Mouse (Mus musculus) heart, embryonic 13.5 days (tissue): ENCODE data around the gene Gm47429. TPM values are rescaled to one million over a fixed set of nuclear protein-coding genes. Genes with fewer than 3 reads are reported as not detected.

Source experiments
- ATAC-seq: fragments of 200-750 bp; cut with Nextera tagmentation; 2 replicates; pipeline ENCODE4 v1.8.0; 2017; ENCODE audit warnings: moderate TSS enrichment; ENCODE audit not compliant: insufficient number of reproducible peaks, low FRiP score, low TSS enrichment; ENCODE audit errors: extremely low read depth
- H3K27ac ChIP-seq: fragments of 300-500 bp; sonication (generic); replicated peaks from 2 replicates; pipeline ENCODE4 v1.5.1; 2015; ENCODE audit warnings: moderate library complexity, mild to moderate bottlenecking, inconsistent platforms
- H3K27me3 ChIP-seq: fragments of 300-500 bp; sonication (generic); replicated peaks from 2 replicates; pipeline ENCODE4 v1.6.1; 2015; ENCODE audit warnings: mild to moderate bottlenecking, inconsistent platforms
- H3K36me3 ChIP-seq: fragments of 300-500 bp; sonication (generic); 2 replicates; pipeline ENCODE4 v1.6.1; 2015; ENCODE audit warnings: mild to moderate bottlenecking, inconsistent platforms
- H3K4me1 ChIP-seq: fragments of 300-500 bp; sonication (generic); 2 replicates; pipeline ENCODE4 v1.6.1; 2015; ENCODE audit warnings: inconsistent platforms
- H3K4me2 ChIP-seq: fragments of 300-500 bp; sonication (generic); 2 replicates; pipeline ENCODE4 v1.6.1; 2015; ENCODE audit warnings: inconsistent platforms, mild to moderate bottlenecking, moderate library complexity
- H3K4me3 ChIP-seq: fragments of 300-500 bp; sonication (generic); 2 replicates; pipeline ENCODE4 v1.5.1; 2015; ENCODE audit warnings: moderate library complexity, mild to moderate bottlenecking, inconsistent platforms
- H3K9ac ChIP-seq: fragments of 300-500 bp; sonication (generic); 2 replicates; pipeline ENCODE4 v1.6.1; 2015; ENCODE audit warnings: inconsistent platforms, mild to moderate bottlenecking, moderate library complexity
- H3K9me3 ChIP-seq: fragments of 300-500 bp; sonication (generic); 2 replicates; pipeline ENCODE4 v1.6.1; 2016; ENCODE audit warnings: inconsistent platforms
- WGBS: fragments of 180-500 bp; shearing (Covaris S2); methylation state at CpG from one replicate; pipeline ENCODE4 v1.1.7; 2015; ENCODE audit warnings: mixed read lengths; 5-methylcytosine and 5-hydroxymethylcytosine counted together
- polyA plus RNA-seq: library from polyadenylated mRNA; unstranded; fragments of >200 nt; fragmentation: Nextera tagmentation; extraction: Ambion mirVana; gene quantifications from 2 replicates; pipeline ENCODE4 v1.2.1, GENCODE M21; 2015

Gm47429 gene
- polyA plus RNA-seq, 1 experiment from 2014 or later, result not detected

- H3K27me3 ChIP-seq, result no peaks in the 10 kb centered on the region
- 30% methylated on average over 3 of the region's 3 CpGs for WGBS
- ATAC-seq, result no peak
- H3K9ac ChIP-seq, result peak overlapping the region; percentile 93
- H3K9me3 ChIP-seq, result no peaks in the 10 kb centered on the region
- peak overlapping the region; percentile 71 for H3K4me2 ChIP-seq
- H3K4me3 ChIP-seq, result peak overlapping the region; percentile 92
- peaks cover 36% of the 10 kb centered on the region for H3K36me3 ChIP-seq
- peaks cover 10% of the 10 kb centered on the region for H3K4me1 ChIP-seq
- no peak overlapping the region for H3K27ac ChIP-seq
Observed at GRCm38 (mm10) chr13:50418421-50418820, 25.3 kb downstream of the Gm47429 start.

GRCm38 (mm10) chr13:50417389-50418183 lies 26.1 kb downstream of the Gm47429 start, which contains the start of gene Fbxw17:
TSS of gene Fbxw17 (plus strand) at chr13:50417864.
- peak; percentile 68 for ATAC-seq

More at GRCm38 (mm10) chr13:50417389-50418183, 26.1 kb downstream of the Gm47429 start, which contains the start of gene Fbxw17:
- 0 out of 2 replicates have a peak within 1 kb of the TSS, but pooled peaks have one; percentile 17 for H3K27ac ChIP-seq
- peak within 1 kb of the TSS; percentile 71 for H3K4me2 ChIP-seq
- no peaks in the 10 kb centered on the region for H3K27me3 ChIP-seq
- H3K9ac ChIP-seq, result peak within 1 kb of the TSS; percentile 93
- H3K9me3 ChIP-seq, result no peaks in the 10 kb centered on the region
- H3K4me3 ChIP-seq, result peak within 1 kb of the TSS; percentile 92
- H3K36me3 ChIP-seq, result peaks cover 28% of the 10 kb centered on the region
- H3K4me1 ChIP-seq, result peaks cover 10% of the 10 kb centered on the region
- 13% methylated on average over 30 of the region's 35 CpGs for WGBS

Other genes starting within 250 kb of the Gm47429 start
- not detected in 2 replicates for gene Gm906, start 193.6 kb downstream of the Gm47429 start, polyA plus RNA-seq
- 20.4 and 23.0 TPM in 2 replicates for gene Fbxw17, start 26.0 kb downstream of the Gm47429 start, polyA plus RNA-seq
- not detected in 2 replicates for gene Nutm2, start 23.4 kb upstream of the Gm47429 start, polyA plus RNA-seq
- not detected in 2 replicates for gene Gm904, start 199.3 kb upstream of the Gm47429 start, polyA plus RNA-seq